Mouse (Mus musculus): Measurements from ENCODE around the gene Scn1b. TPM values are rescaled to one million over a fixed set of nuclear protein-coding genes. Genes with fewer than 3 reads are reported as not detected.

Scn1b gene
- polyA plus RNA-seq, 1 experiment from 2014 or later, result 3.0 TPM

- Histone ChIP-seq H3K4me1 (ENCODE audit: control insufficient read depth, insufficient read depth, low read length) (no peaks in the 10 kb centered on the region), H3K27ac (ENCODE audit: low read depth, low read length) (no peak overlapping the region), H3K27me3 (ENCODE audit: control insufficient read depth, insufficient read depth, low read length) (no peaks in the 10 kb centered on the region; the same call in 1 of the 2 replicates), H3K4me2 (no peak overlapping the region), H3K36me3 (ENCODE audit: control insufficient read depth, insufficient read depth, low read length) (no peaks in the 10 kb centered on the region), H3K9me3 (replicated peaks; ENCODE audit: control insufficient read depth, low read length) (no peaks in the 10 kb centered on the region), H3K9ac (ENCODE audit: low read depth, low read length) (no peak overlapping the region), H3K4me3 (ENCODE audit: low read depth, low read length) (no peak overlapping the region)
- 28% methylated on average over 12 of the region's 12 CpGs for WGBS (ENCODE audit: insufficient replicate concordance)
- no peak for ATAC-seq (replicated peaks; ENCODE audit: insufficient number of reproducible peaks, low FRiP score, low TSS enrichment)
Observed at GRCm38 (mm10) chr7:31094774-31095501, 31.9 kb downstream of the Scn1b start.

- no peak overlapping the region for H3K4me3 ChIP-seq (ENCODE audit: low read depth, low read length)
- H3K4me1 ChIP-seq (ENCODE audit: control insufficient read depth, insufficient read depth, low read length), result no peaks in the 10 kb centered on the region
- H3K27me3 ChIP-seq (ENCODE audit: control insufficient read depth, insufficient read depth, low read length), result no peaks in the 10 kb centered on the region; the same call in 1 of the 2 replicates
- H3K4me2 ChIP-seq, result no peak overlapping the region
- WGBS (ENCODE audit: insufficient replicate concordance), result 70% methylated on average over 2 of the region's 2 CpGs
- no peaks in the 10 kb centered on the region for H3K36me3 ChIP-seq (ENCODE audit: control insufficient read depth, insufficient read depth, low read length)
- no peaks in the 10 kb centered on the region for H3K9me3 ChIP-seq (replicated peaks; ENCODE audit: control insufficient read depth, low read length)
- no peak overlapping the region for H3K27ac ChIP-seq (ENCODE audit: low read depth, low read length)
- no peak overlapping the region for H3K9ac ChIP-seq (ENCODE audit: low read depth, low read length)
- no peak for ATAC-seq (replicated peaks; ENCODE audit: insufficient number of reproducible peaks, low FRiP score, low TSS enrichment)
Observed at GRCm38 (mm10) chr7:31089721-31090120, 37.1 kb downstream of the Scn1b start.

GRCm38 (mm10) chr7:31088206-31088605 is 38.6 kb downstream of the Scn1b start:
- Histone ChIP-seq H3K36me3 (ENCODE audit: control insufficient read depth, insufficient read depth, low read length) (no peaks in the 10 kb centered on the region), H3K4me3 (ENCODE audit: low read depth, low read length) (no peak overlapping the region), H3K27me3 (ENCODE audit: control insufficient read depth, insufficient read depth, low read length) (no peaks in the 10 kb centered on the region), H3K4me2 (no peak overlapping the region), H3K9me3 (replicated peaks; ENCODE audit: control insufficient read depth, low read length) (no peaks in the 10 kb centered on the region), H3K4me1 (ENCODE audit: control insufficient read depth, insufficient read depth, low read length) (no peaks in the 10 kb centered on the region), H3K27ac (ENCODE audit: low read depth, low read length) (no peak overlapping the region), H3K9ac (ENCODE audit: low read depth, low read length) (no peak overlapping the region)
- no peak for ATAC-seq (replicated peaks; ENCODE audit: insufficient number of reproducible peaks, low FRiP score, low TSS enrichment)
- 56% methylated on average over 3 of the region's 3 CpGs for WGBS (ENCODE audit: insufficient replicate concordance)

- Histone ChIP-seq H3K27me3 (ENCODE audit: control insufficient read depth, insufficient read depth, low read length) (no peaks in the 10 kb centered on the region), H3K36me3 (ENCODE audit: control insufficient read depth, insufficient read depth, low read length) (no peaks in the 10 kb centered on the region), H3K9ac (ENCODE audit: low read depth, low read length) (no peak overlapping the region), H3K4me3 (ENCODE audit: low read depth, low read length) (no peak overlapping the region), H3K4me1 (ENCODE audit: control insufficient read depth, insufficient read depth, low read length) (no peaks in the 10 kb centered on the region), H3K9me3 (replicated peaks; ENCODE audit: control insufficient read depth, low read length) (no peaks in the 10 kb centered on the region), H3K4me2 (no peak overlapping the region), H3K27ac (ENCODE audit: low read depth, low read length) (no peak overlapping the region)
- whole genome bisulfite sequencing (ENCODE audit: insufficient replicate concordance), result 47% methylated on average over 2 of the region's 2 CpGs
- no peak for ATAC-seq (replicated peaks; ENCODE audit: insufficient number of reproducible peaks, low FRiP score, low TSS enrichment)
Observed at GRCm38 (mm10) chr7:31087262-31087661, 39.5 kb downstream of the Scn1b start.

- H3K27ac ChIP-seq (ENCODE audit: low read depth, low read length), result no peak overlapping the region
- no peaks in the 10 kb centered on the region for H3K4me1 ChIP-seq (ENCODE audit: control insufficient read depth, insufficient read depth, low read length)
- H3K9ac ChIP-seq (ENCODE audit: low read depth, low read length), result no peak overlapping the region
- WGBS (ENCODE audit: insufficient replicate concordance), result 80% methylated on average over 9 of the region's 9 CpGs
- H3K4me3 ChIP-seq (ENCODE audit: low read depth, low read length), result no peak overlapping the region
- H3K27me3 ChIP-seq (ENCODE audit: control insufficient read depth, insufficient read depth, low read length), result no peaks in the 10 kb centered on the region
- H3K36me3 ChIP-seq (ENCODE audit: control insufficient read depth, insufficient read depth, low read length), result no peaks in the 10 kb centered on the region
- H3K9me3 ChIP-seq (replicated peaks; ENCODE audit: control insufficient read depth, low read length), result no peaks in the 10 kb centered on the region
- ATAC-seq (replicated peaks; ENCODE audit: insufficient number of reproducible peaks, low FRiP score, low TSS enrichment), result no peak
- no peak overlapping the region for H3K4me2 ChIP-seq
Observed at GRCm38 (mm10) chr7:31086175-31086755, 40.5 kb downstream of the Scn1b start.

GRCm38 (mm10) chr7:31085171-31085570 is 41.6 kb downstream of the Scn1b start:
- Histone ChIP-seq H3K4me3 (ENCODE audit: low read depth, low read length) (no peak overlapping the region), H3K9me3 (replicated peaks; ENCODE audit: control insufficient read depth, low read length) (no peaks in the 10 kb centered on the region), H3K27ac (ENCODE audit: low read depth, low read length) (0 out of 2 replicates have a peak overlapping the region, but pooled peaks have one; percentile 15), H3K36me3 (ENCODE audit: control insufficient read depth, insufficient read depth, low read length) (no peaks in the 10 kb centered on the region), H3K9ac (ENCODE audit: low read depth, low read length) (no peak overlapping the region), H3K4me1 (ENCODE audit: control insufficient read depth, insufficient read depth, low read length) (no peaks in the 10 kb centered on the region), H3K4me2 (no peak overlapping the region), H3K27me3 (ENCODE audit: control insufficient read depth, insufficient read depth, low read length) (no peaks in the 10 kb centered on the region)
- ATAC-seq (replicated peaks; ENCODE audit: insufficient number of reproducible peaks, low FRiP score, low TSS enrichment), result no peak
- 55% methylated on average over 3 of the region's 3 CpGs for WGBS (ENCODE audit: insufficient replicate concordance)

GRCm38 (mm10) chr7:31084140-31084539 is 42.7 kb downstream of the Scn1b start:
- H3K4me2 ChIP-seq, result no peak overlapping the region
- no peak for ATAC-seq (replicated peaks; ENCODE audit: insufficient number of reproducible peaks, low FRiP score, low TSS enrichment)
- no peak overlapping the region for H3K9ac ChIP-seq (ENCODE audit: low read depth, low read length)
- WGBS (ENCODE audit: insufficient replicate concordance), result 60% methylated on average over 9 of the region's 9 CpGs
- H3K9me3 ChIP-seq (replicated peaks; ENCODE audit: control insufficient read depth, low read length), result no peaks in the 10 kb centered on the region
- H3K27ac ChIP-seq (ENCODE audit: low read depth, low read length), result no peak overlapping the region
- H3K4me3 ChIP-seq (ENCODE audit: low read depth, low read length), result no peak overlapping the region
- H3K36me3 ChIP-seq (ENCODE audit: control insufficient read depth, insufficient read depth, low read length), result no peaks in the 10 kb centered on the region
- H3K4me1 ChIP-seq (ENCODE audit: control insufficient read depth, insufficient read depth, low read length), result no peaks in the 10 kb centered on the region
- no peaks in the 10 kb centered on the region for H3K27me3 ChIP-seq (ENCODE audit: control insufficient read depth, insufficient read depth, low read length)

GRCm38 (mm10) chr7:31082831-31083588 is 43.8 kb downstream of the Scn1b start:
- no peak overlapping the region for H3K9ac ChIP-seq (ENCODE audit: low read depth, low read length)

More at GRCm38 (mm10) chr7:31082831-31083588, 43.8 kb downstream of the Scn1b start:
- no peak overlapping the region for H3K4me3 ChIP-seq (ENCODE audit: low read depth, low read length)
- H3K9me3 ChIP-seq (replicated peaks; ENCODE audit: control insufficient read depth, low read length), result no peaks in the 10 kb centered on the region
- no peaks in the 10 kb centered on the region for H3K4me1 ChIP-seq (ENCODE audit: control insufficient read depth, insufficient read depth, low read length)
- WGBS (ENCODE audit: insufficient replicate concordance), result 57% methylated on average over 14 of the region's 14 CpGs
- no peak for ATAC-seq (replicated peaks; ENCODE audit: insufficient number of reproducible peaks, low FRiP score, low TSS enrichment)
- no peak overlapping the region for H3K4me2 ChIP-seq
- no peaks in the 10 kb centered on the region for H3K36me3 ChIP-seq (ENCODE audit: control insufficient read depth, insufficient read depth, low read length)
- H3K27ac ChIP-seq (ENCODE audit: low read depth, low read length), result no peak overlapping the region
- H3K27me3 ChIP-seq (ENCODE audit: control insufficient read depth, insufficient read depth, low read length), result no peaks in the 10 kb centered on the region

All from heart, embryonic 11.5 days (tissue).